Mouse (Mus musculus) MEL (cell line): Measurements from ENCODE around the gene Rprd1b.

Experiments
- CTCF ChIP-seq, 3 experiments: IDR thresholded peaks in 2 of 3; conservative IDR thresholded peaks in 1 of 3; 2 replicates each; pipeline ENCODE4 v1.5.1; 2011 to 2012; ENCODE audit warnings: low read length in 3 of 3, low read depth in 2 of 3, mild to moderate bottlenecking in 2 of 3, improper control_type of control experiment in 1 of 3, inconsistent platforms in 1 of 3, mixed read lengths in 1 of 3, moderate library complexity in 1 of 3; ENCODE audit not compliant: control insufficient read depth in 1 of 3, insufficient read depth in 1 of 3, poor library complexity in 1 of 3, severe bottlenecking in 1 of 3
- EP300 ChIP-seq, 2 experiments: IDR thresholded peaks; 2 replicates each; pipeline ENCODE4 v1.6.1; 2011; ENCODE audit warnings: improper control_type of control experiment in 2 of 2, low read length in 2 of 2, low read depth in 1 of 2, mild to moderate bottlenecking in 1 of 2
- HCFC1 ChIP-seq: IDR thresholded peaks from 2 replicates; pipeline ENCODE4 v1.6.1; 2012; ENCODE audit warnings: low read depth, mild to moderate bottlenecking, inconsistent platforms, low read length, improper control_type of control experiment, moderate library complexity
- MXI1 ChIP-seq: IDR thresholded peaks from 2 replicates; pipeline ENCODE4 v1.6.1; 2011; ENCODE audit warnings: mild to moderate bottlenecking, low read depth, low read length, improper control_type of control experiment
- POLR2AphosphoS5 ChIP-seq: IDR thresholded peaks from 2 replicates; pipeline ENCODE4 v1.6.1; 2012; ENCODE audit warnings: low read depth, borderline replicate concordance, mild to moderate bottlenecking, inconsistent platforms, low read length, moderate library complexity, mixed read lengths

GRCm38 (mm10) chr2:158039662-158040061, 11.4 kb downstream of the Rprd1b start:
- TF ChIP-seq POLR2AphosphoS5 = no peak
- TF ChIP-seq MXI1 = no peak
- TF ChIP-seq CTCF (IDR thresholded peaks at IDR 0.05 in 2 of 3, conservative IDR thresholded peaks at IDR 0.05 in 1 of 3; ENCODE audit: control insufficient read depth in 1 of 3, insufficient read depth in 1 of 3, low read depth in 2 of 3, low read length in 3 of 3, poor library complexity in 1 of 3, severe bottlenecking in 1 of 3) = no peak
- TF ChIP-seq HCFC1 = no peak
- TF ChIP-seq EP300 (IDR thresholded peaks at IDR 0.05; ENCODE audit: low read depth in 1 of 2, low read length in 2 of 2) = no peak
